8 mouse cellular contexts compared by ENCODE assay signal in the genomic region with DNA sequence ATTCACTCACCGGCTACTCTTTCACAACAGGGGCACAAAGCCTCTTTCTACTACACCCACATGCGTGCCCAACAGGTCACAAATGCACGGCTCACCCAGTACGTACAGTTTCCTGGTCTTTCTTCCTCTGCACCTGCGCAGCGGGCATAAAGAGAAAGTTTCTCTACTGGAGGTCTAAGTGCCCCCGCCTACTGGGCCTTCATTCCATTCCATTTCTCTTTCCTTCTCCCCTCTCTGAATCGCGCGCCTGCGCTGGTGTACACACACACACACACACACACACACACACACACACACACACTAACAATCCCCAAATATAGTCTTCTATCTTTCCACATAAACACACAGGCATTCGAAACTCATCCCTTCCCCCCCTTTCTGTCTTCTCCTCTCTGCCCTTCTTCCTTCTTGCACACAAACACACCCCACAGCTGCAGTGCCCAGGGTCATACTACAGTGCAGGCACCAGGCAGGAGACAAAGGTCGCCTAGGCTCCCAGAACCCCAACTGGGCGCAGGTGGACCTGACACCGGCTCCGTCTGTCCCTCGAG. TPM values are rescaled to one million over a fixed set of nuclear protein-coding genes. Genes with fewer than 3 reads are reported as not detected.
A peak's percentile ranks its signal among the peaks of the same experiment; 100 is the strongest.
DNase-seq lines count a peak whose midpoint lies in the region; ATAC-seq and TF ChIP-seq lines count a peak whose summit lies in the region.

No protein-coding gene starts in this region.

- peak overlapping the region; percentile 44 for H3K9ac ChIP-seq in lung, embryonic 14.5 days

- no peak for TF ChIP-seq CTCF in lung, embryonic 14.5 days (IDR thresholded peaks at IDR 0.05; ENCODE audit: low read depth)

- H3K4me2 ChIP-seq in lung, embryonic 14.5 days, result peak overlapping the region; percentile 85

- DNase-seq in right cerebral cortex, postnatal 14 days, result peak; percentile 29
- DNase-seq in right cerebral cortex, postnatal 25 days, result no peak
- DNase-seq in embryonic facial prominence, embryonic 10.5 days (ENCODE audit: low spot score), result no peak
- DNase-seq in induced T-regulatory cell, adult 2 months (ENCODE audit: low read depth), result peak; percentile 84
- peak; percentile 56 for DNase-seq in lung, embryonic 14.5 days
- no peak for DNase-seq in left cerebral cortex, adult 9 months (ENCODE audit: low spot score in 2 of 2)
- no peak for DNase-seq in ovary, postnatal 10 days (ENCODE audit: low spot score)

- H3K4me3 ChIP-seq in embryonic facial prominence, embryonic 10.5 days, result peak overlapping the region; percentile 86
- peak overlapping the region; percentile 67 for H3K4me3 ChIP-seq in lung, embryonic 14.5 days (ENCODE audit: low read depth, low read length)

- H3K4me1 ChIP-seq in embryonic facial prominence, embryonic 10.5 days, result peaks cover 57% of the 10 kb centered on the region
- peaks cover 21% of the 10 kb centered on the region for H3K4me1 ChIP-seq in lung, embryonic 14.5 days (ENCODE audit: insufficient read depth)

- 18% methylated on average over 17 of the region's 17 CpGs for WGBS in embryonic facial prominence, embryonic 10.5 days
- 19% methylated on average over 17 of the region's 17 CpGs for WGBS in lung, embryonic 14.5 days

- H3K27ac ChIP-seq in embryonic facial prominence, embryonic 10.5 days (replicated peaks), result peak overlapping the region; percentile 89
- peak overlapping the region; percentile 58; the same call in 1 of the 2 replicates for H3K27ac ChIP-seq in lung, embryonic 14.5 days (ENCODE audit: low read depth)

- no peaks in the 10 kb centered on the region for H3K27me3 ChIP-seq in embryonic facial prominence, embryonic 10.5 days (replicated peaks; ENCODE audit: low read depth, poor library complexity, severe bottlenecking)
- no peaks in the 10 kb centered on the region for H3K27me3 ChIP-seq in lung, embryonic 14.5 days (ENCODE audit: insufficient read depth, low read length)

- no peaks in the 10 kb centered on the region for H3K9me3 ChIP-seq in embryonic facial prominence, embryonic 10.5 days
- H3K9me3 ChIP-seq in lung, embryonic 14.5 days (ENCODE audit: low read depth, low read length), result no peaks in the 10 kb centered on the region

- no peaks in the 10 kb centered on the region for H3K36me3 ChIP-seq in embryonic facial prominence, embryonic 10.5 days (replicated peaks)
- no peaks in the 10 kb centered on the region for H3K36me3 ChIP-seq in lung, embryonic 14.5 days (ENCODE audit: insufficient read depth)

- peak; percentile 72 for ATAC-seq in lung, embryonic 14.5 days (ENCODE audit: insufficient read depth)
- ATAC-seq in neutrophil, adult 5-6 weeks (ENCODE audit: extremely low read depth, insufficient number of reproducible peaks, low FRiP score, poor library complexity, severe bottlenecking), result peak; percentile 24; the same call in 1 of the 2 replicates

RNA-seq across cellular contexts. Expression of gene Ece1, which starts 0.5 kb away (rescaled TPM):
- 46.6 and 54.5 TPM in 2 replicates for polyA plus RNA-seq in embryonic facial prominence, embryonic 10.5 days (2016; fragmentation: Nextera tagmentation; extraction: Ambion mirVana)
- polyA plus RNA-seq in lung, embryonic 14.5 days (2014; fragmentation: Nextera tagmentation; extraction: Ambion mirVana), result 59.3 and 71.2 TPM in 2 replicates
- total RNA-seq in neutrophil, adult 5-6 weeks (2017), result 5.7 and 5.9 TPM in 2 replicates

Comparison
In these comparisons a context has a peak if more than half of its experiments do, and no peak if none do; other contexts are left out.
1. DNase-seq: peak in right cerebral cortex, postnatal 14 days (single experiment), induced T-regulatory cell, adult 2 months (single experiment) and lung, embryonic 14.5 days (single experiment); none in right cerebral cortex, postnatal 25 days (single experiment), embryonic facial prominence, embryonic 10.5 days (single experiment), left cerebral cortex, adult 9 months (0 of 2) and ovary, postnatal 10 days (single experiment).